Mouse (Mus musculus) heart, postnatal 10 days (tissue): ENCODE data around the gene Il21r. TPM values are rescaled to one million over a fixed set of nuclear protein-coding genes. Genes with fewer than 3 reads are reported as not detected.
A peak's percentile ranks its signal among the peaks of the same experiment; 100 is the strongest.

Experiments used
- DNase-seq, 2 experiments: peaks; one replicate each; pipeline ENCODE4 v3.0.0; 2021
- intact Hi-C: fragments of 180-260 bp; cut with DNase I; formaldehyde crosslinking; loops from one replicate; pipeline ENCODE4 v1.15.1; 2025
- total RNA-seq, 2 experiments: library from RNA; stranded (reverse); gene quantifications; 2 replicates each; pipeline ENCODE4 v1.2.3; 2021

Il21r gene
- total RNA-seq, 2 experiments from 2014 or later: 0.67 to 0.74 TPM

DNA sequence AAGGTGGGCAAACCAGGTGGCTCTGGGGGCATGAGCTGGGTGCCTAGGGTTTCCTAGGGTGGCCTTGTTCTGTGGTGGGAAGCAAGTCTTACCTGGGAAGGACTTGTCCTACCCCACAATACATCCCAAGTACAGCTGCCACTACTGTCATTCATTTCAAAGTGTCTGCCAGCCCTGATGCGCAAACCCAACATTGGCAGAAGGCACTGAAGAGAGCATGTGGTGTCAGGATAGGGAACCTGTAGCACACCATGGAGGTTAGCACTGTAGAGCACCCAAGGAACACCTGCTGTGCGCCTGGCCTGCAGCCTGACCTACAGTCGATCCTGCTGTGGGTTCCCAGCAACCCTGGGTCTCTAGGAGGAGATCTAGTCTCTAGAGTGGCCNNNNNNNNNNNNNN lies 27.8 kb downstream of the Il21r start:
- DNase-seq: no peak
- intact Hi-C loops: no loop called here

DNA sequence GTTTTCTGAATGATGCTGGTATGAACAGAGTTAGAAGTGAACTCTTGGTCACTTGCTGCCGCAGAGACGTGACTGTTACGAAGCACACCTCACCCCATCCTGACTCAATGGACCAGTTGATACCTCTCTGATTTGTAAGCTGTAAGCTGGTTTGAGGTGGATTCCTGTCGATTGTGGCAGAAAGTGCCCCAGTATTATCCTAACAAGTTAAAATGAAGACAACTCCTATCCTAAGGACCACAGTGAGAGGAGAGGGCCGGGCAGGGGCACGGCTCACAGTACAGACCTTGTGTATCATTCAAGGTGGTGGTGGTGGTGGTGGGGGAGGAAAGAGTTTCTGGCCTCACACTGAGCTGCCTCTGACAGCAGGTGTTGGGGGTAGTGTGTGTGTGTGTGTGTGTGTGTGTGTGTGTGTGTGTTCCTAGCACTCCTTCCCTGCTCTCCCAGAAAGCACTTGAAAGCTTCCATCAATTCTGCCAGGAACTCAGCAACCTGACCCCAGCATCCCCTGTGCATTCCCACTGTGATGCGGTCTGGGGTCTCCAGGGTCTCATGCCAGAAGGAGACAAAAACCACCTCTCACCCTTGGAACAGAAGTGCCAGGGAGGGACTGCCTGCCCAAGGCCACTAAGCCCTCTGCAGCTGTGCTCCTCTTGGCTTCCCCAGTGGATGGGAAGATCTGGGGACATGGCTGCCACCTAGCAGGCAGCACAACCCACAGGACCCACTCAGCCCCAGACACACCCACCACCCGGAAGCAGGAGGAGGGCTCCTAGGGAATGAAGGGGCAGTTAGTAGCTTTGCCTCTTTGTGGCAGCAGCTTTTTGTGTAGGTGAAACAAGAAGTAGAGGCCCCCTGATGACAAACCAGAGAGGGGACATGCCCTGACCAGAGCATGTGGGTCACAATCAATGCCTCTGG lies 34.3 kb downstream of the Il21r start:
- intact Hi-C loops: loop anchor here (2.0 to 5.0 kb wide), 3 partner anchors 55 to 217 kb away; no protein-coding TSS in a partner anchor

DNA sequence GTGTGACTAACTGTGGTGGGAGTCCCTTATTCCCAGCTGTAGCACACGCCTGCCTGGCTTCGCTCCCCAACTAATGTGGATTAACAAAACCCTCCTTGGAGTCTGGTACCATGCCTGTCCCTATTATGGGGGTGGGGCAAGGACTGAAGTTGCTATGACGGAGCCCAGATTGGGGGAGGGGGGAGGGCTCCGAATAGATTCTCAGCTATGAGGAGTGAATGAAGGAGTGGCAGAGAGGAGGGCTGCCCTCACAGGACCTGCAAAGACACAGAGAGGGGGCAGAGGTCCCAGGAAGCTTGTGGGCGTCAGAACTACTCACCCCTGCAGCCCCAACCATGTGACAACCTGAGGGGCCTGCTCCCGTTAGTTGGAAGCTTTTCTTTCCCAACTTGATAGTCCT lies 35.1 kb downstream of the Il21r start:
- no peak for DNase-seq
- intact Hi-C loops: loop anchor here (2.0 to 5.0 kb wide), 3 partner anchors 56 to 218 kb away; no protein-coding TSS in a partner anchor

More for the DNA sequence above, 34.3 kb downstream of the Il21r start:
- no peak for DNase-seq

GRCm38 (mm10) chr7:125638870-125639386 lies 35.7 kb downstream of the Il21r start:
- DNase-seq: peak; percentile 56 to 76
- intact Hi-C loops: loop anchor here (2.0 to 5.0 kb wide), 3 partner anchors 57 to 218 kb away; no protein-coding TSS in a partner anchor

- DNase-seq: no peak
- intact Hi-C loops: no loop called here
Observed at GRCm38 (mm10) chr7:125643880-125644279, 40.7 kb downstream of the Il21r start.

DNA sequence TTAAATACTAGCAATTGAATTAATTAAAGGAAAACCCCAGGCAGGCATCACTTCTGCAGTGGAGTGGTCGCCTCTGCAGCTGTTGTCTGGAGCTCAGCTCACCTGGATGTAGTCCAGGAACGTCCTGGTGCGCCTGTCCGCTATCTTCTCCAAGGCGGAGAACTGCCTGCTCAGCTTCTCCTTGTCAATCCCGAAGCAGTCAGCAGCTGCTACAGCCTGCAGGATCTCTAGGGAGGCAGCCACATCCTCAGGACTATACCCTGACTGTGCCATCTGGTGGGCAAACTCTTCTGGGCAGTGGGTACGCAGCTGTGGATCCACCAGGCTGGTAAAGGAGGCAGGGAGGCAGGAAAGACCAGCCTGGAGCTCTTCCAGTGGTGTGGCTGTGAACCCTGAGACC lies 42.2 kb downstream of the Il21r start:
- DNase-seq: no peak
- intact Hi-C loops: no loop called here

GRCm38 (mm10) chr7:125649013-125649412 lies 45.8 kb downstream of the Il21r start:
- no peak for DNase-seq
- intact Hi-C loops: no loop called here

DNA sequence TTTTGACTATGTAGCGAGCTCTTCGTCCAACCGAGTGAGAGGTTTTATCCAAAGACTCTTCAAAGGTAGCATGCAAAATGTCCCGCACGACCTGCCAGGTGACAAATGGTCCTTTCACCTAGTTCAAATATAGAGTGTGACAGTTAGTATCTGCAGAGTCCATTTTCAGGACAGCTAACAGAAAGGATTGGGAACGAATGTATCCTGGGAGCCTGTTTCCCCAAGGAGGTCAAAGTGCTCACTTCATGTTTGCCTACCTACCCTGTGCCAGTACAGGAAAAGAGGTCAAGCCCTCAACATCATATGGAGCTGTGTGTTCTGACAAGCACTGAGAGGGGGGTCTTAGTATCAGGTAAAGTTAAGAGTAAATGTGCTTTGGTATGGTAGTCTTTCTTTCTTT lies 54.3 kb downstream of the Il21r start:
- no peak for DNase-seq
- intact Hi-C loops: no loop called here

DNA sequence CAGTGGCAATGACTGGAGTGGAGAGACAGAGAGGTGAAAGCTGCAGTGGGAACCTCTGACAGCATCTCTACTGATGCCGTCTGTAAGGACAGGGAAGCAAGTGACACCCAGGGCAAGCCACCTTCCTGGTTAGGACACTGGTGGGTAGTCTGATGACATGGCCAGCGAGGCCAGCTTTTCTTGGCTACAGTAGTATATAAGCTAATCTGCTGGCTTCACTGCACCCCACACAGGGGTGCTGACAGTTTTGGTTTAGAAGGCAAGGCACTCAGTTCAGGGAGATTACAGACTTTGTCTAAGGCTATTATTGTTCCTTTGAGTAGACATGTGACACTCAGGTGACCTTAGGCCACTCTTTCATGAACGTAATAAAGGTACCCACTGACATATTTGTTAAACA lies 60.4 kb downstream of the Il21r start:
- peak; percentile 40 to 54 for DNase-seq
- intact Hi-C loops: no loop called here

DNA sequence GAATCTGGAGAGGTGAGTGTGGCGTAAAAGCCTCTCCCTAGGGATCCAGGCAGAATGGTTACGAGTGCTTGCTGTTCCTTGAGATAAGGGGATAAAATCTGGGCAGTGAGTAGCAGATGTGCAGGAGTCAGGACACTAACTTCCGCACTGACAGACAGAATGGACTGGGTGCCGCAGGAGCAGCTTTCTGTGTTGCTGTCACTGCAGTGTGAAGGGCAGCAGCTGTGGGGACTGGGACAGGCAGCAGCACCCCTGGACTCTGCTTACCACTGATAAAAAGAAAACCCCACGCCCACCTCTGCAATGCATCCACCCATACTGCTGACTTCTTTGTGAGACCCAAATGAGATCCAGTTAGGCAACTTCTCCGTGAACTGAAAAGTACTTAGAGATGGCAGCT lies 67.6 kb downstream of the Il21r start:
- intact Hi-C loops: no loop called here
- DNase-seq: no peak

DNA sequence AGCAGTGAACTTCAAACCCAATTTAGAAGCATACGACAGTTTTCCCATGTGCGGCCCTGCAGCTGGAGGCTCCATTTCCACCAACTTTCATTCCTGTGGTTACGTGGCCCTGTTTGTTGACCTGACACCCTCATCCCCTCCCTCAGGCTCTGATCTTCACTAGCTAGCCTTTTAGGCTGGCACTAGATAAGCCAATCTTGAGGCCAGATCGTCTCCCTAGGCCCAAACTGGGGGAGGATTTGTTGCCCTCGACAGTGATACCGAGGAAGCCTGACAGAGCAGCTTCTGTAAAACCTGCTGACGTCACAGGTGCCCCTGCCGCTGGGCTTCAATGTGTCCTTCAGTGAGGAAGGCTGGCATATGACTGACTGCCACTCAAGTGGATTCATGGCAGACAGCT lies 68.2 kb downstream of the Il21r start:
- intact Hi-C loops: no loop called here
- no peak for DNase-seq

DNA sequence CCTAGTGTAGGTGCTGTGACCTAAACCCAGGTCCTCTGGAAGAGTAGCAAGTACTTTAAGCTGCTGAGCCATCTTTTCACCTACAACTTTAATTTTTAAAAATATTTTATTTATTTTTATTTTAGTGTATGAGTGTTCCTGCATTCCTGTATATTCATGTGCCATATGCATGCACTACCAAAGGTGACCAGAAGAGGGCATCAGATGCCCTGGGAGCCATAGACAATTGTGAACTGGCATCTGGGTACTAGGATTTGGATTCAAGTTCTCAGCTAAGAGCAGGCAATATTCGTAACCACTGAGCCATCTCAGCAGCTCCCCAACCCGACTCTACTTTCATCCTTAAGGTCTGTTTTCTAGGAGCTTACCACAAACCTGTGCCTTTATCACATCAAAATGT lies 71.7 kb downstream of the Il21r start:
- intact Hi-C loops: loop anchor here (5.0 kb wide), 1 partner anchor 412 kb away; no protein-coding TSS in a partner anchor
- DNase-seq: peak; percentile 45 to 66

- DNase-seq: no peak
- intact Hi-C loops: loop anchor here (5.0 kb wide), 1 partner anchor 409 kb away; no protein-coding TSS in a partner anchor
Observed at GRCm38 (mm10) chr7:125678756-125679155, 75.5 kb downstream of the Il21r start.

- no peak for DNase-seq
- intact Hi-C loops: loop anchor here (5.0 kb wide), 1 partner anchor 407 kb away; no protein-coding TSS in a partner anchor
Observed at GRCm38 (mm10) chr7:125679936-125680335, 76.7 kb downstream of the Il21r start.

Other genes with a start within 250 kb of the Il21r start
- 1 to 10 TPM; 3.7 to 3.9 TPM for gene Kdm8, start 158.8 kb upstream of the Il21r start, total RNA-seq
- gene Nsmce1, start 111.8 kb upstream of the Il21r start, total RNA-seq: 10 to 100 TPM; 43.6 to 45.8 TPM
- gene Il4ra, start 51.3 kb upstream of the Il21r start, total RNA-seq: 10 to 100 TPM; 25.1 to 29.6 TPM
- gene Gtf3c1, start 104.4 kb downstream of the Il21r start, total RNA-seq: 10 to 100 TPM; 73.5 to 87.1 TPM
- gene D430042O09Rik, start 104.5 kb downstream of the Il21r start, total RNA-seq: 10 to 100 TPM; 14.7 to 17.3 TPM